Mouse (Mus musculus) forebrain, embryonic 14.5 days (tissue): Measurements from ENCODE around the gene Sdr9c7. TPM values are rescaled to one million over a fixed set of nuclear protein-coding genes. Genes with fewer than 3 reads are reported as not detected.

Experiments
- ATAC-seq: fragments of 200-750 bp; cut with Nextera tagmentation; 2 replicates; pipeline ENCODE4 v1.8.0; 2017; ENCODE audit warnings: mild to moderate bottlenecking, moderate library complexity
- DNase-seq: peaks from one replicate; pipeline ENCODE4 v3.0.0-alpha.2; 2015; ENCODE audit warnings: low spot score
- H3K27ac ChIP-seq: fragments of 300-500 bp; sonication (generic); 2 replicates; pipeline ENCODE4 v1.5.1; 2014; ENCODE audit warnings: low read depth, mild to moderate bottlenecking, control low read depth, low read length, moderate library complexity
- H3K27me3 ChIP-seq: fragments of 300-500 bp; sonication (generic); replicated peaks from 2 replicates; pipeline ENCODE4 v1.6.1; 2014; ENCODE audit warnings: low read length, control low read depth, mixed read lengths; ENCODE audit not compliant: control insufficient read depth, insufficient read depth
- H3K36me3 ChIP-seq: fragments of 300-500 bp; sonication (generic); 2 replicates; pipeline ENCODE4 v1.6.1; 2014; ENCODE audit warnings: low read length, control low read depth; ENCODE audit not compliant: control insufficient read depth, insufficient read depth
- H3K4me1 ChIP-seq: fragments of 300-500 bp; sonication (generic); 2 replicates; pipeline ENCODE4 v1.6.1; 2014; ENCODE audit warnings: antibody characterized with exemption, low read length, control low read depth; ENCODE audit not compliant: control insufficient read depth, insufficient read depth
- H3K4me2 ChIP-seq: fragments of 300-500 bp; sonication (generic); 2 replicates; pipeline ENCODE4 v1.6.1; 2014; ENCODE audit warnings: mild to moderate bottlenecking, control low read depth, low read length
- H3K4me3 ChIP-seq: fragments of 300-500 bp; sonication (generic); 2 replicates; pipeline ENCODE4 v1.5.1; 2014; ENCODE audit warnings: low read depth, low read length, control low read depth
- H3K9ac ChIP-seq: fragments of 300-500 bp; sonication (generic); 2 replicates; pipeline ENCODE4 v1.6.1; 2014; ENCODE audit warnings: mild to moderate bottlenecking, low read length, control low read depth, moderate library complexity
- H3K9me3 ChIP-seq: fragments of 300-500 bp; sonication (generic); replicated peaks from 2 replicates; pipeline ENCODE4 v1.6.1; 2016; ENCODE audit warnings: low read length, control low read depth, mixed read lengths; ENCODE audit not compliant: control insufficient read depth
- WGBS: fragments of 180-500 bp; shearing (Covaris S2); extraction: QIAGEN DNeasy Blood & Tissue Kit; methylation state at CpG from one replicate; pipeline ENCODE4 v1.1.7; 2014; 5-methylcytosine and 5-hydroxymethylcytosine counted together
- polyA plus RNA-seq: library from polyadenylated mRNA; unstranded; fragments of >200 nt; fragmentation: Nextera tagmentation; extraction: Ambion mirVana; gene quantifications from 2 replicates; pipeline ENCODE4 v1.2.1, GENCODE M21; 2014

Gene Sdr9c7
- polyA plus RNA-seq = not detected in 2 replicates

GRCm38 (mm10) chr10:127898218-127898617 lies at the start of gene Sdr9c7:
TSS of gene Sdr9c7 (plus strand) at chr10:127898518.
- Histone ChIP-seq H3K4me3 (no peak within 1 kb of the TSS), H3K36me3 (no peaks in the 10 kb centered on the region), H3K4me1 (no peaks in the 10 kb centered on the region), H3K9me3 (no peaks in the 10 kb centered on the region), H3K27me3 (no peaks in the 10 kb centered on the region), H3K9ac (no peak within 1 kb of the TSS), H3K4me2 (no peak within 1 kb of the TSS), H3K27ac (no peak within 1 kb of the TSS)
- WGBS = 94% methylated on average over 2 of the region's 2 CpGs
- ATAC-seq = no peak
- DNase-seq = no peak

- Histone ChIP-seq H3K36me3 (no peaks in the 10 kb centered on the region), H3K4me1 (no peaks in the 10 kb centered on the region), H3K27ac (no peak within 1 kb of the TSS), H3K4me3 (no peak within 1 kb of the TSS), H3K4me2 (no peak within 1 kb of the TSS), H3K9me3 (no peaks in the 10 kb centered on the region), H3K9ac (no peak within 1 kb of the TSS), H3K27me3 (no peaks in the 10 kb centered on the region)
- no peak for ATAC-seq
- DNase-seq = no peak
- WGBS = 84% methylated on average over 1 of the region's 1 CpGs
Observed at GRCm38 (mm10) chr10:127849628-127850027, 48.7 kb upstream of the Sdr9c7 start, which contains the start of gene Rdh19. TSS of gene Rdh19 (plus strand) at chr10:127849928.

GRCm38 (mm10) chr10:127856376-127856775 lies 41.9 kb upstream of the Sdr9c7 start:
- Histone ChIP-seq H3K4me2 (no peak overlapping the region), H3K27ac (no peak overlapping the region), H3K9me3 (no peaks in the 10 kb centered on the region), H3K9ac (no peak overlapping the region), H3K4me3 (no peak overlapping the region), H3K27me3 (no peaks in the 10 kb centered on the region), H3K4me1 (no peaks in the 10 kb centered on the region), H3K36me3 (no peaks in the 10 kb centered on the region)
- DNase-seq (no peak), ATAC-seq (no peak)

GRCm38 (mm10) chr10:127864931-127865330 lies 33.4 kb upstream of the Sdr9c7 start:
- Histone ChIP-seq H3K4me1 (no peaks in the 10 kb centered on the region), H3K27me3 (no peaks in the 10 kb centered on the region), H3K9ac (no peak overlapping the region), H3K27ac (no peak overlapping the region), H3K36me3 (no peaks in the 10 kb centered on the region), H3K4me2 (no peak overlapping the region), H3K4me3 (no peak overlapping the region), H3K9me3 (no peaks in the 10 kb centered on the region)
- ATAC-seq = no peak
- no peak for DNase-seq

GRCm38 (mm10) chr10:127866232-127866631 lies 32.1 kb upstream of the Sdr9c7 start, which contains the start of gene Rdh16f2:
TSS of gene Rdh16f2 (plus strand) at chr10:127866474.
- Histone ChIP-seq H3K27ac (no peak within 1 kb of the TSS), H3K4me2 (no peak within 1 kb of the TSS), H3K4me3 (no peak within 1 kb of the TSS), H3K9ac (no peak within 1 kb of the TSS), H3K36me3 (no peaks in the 10 kb centered on the region), H3K9me3 (no peaks in the 10 kb centered on the region), H3K27me3 (no peaks in the 10 kb centered on the region), H3K4me1 (no peaks in the 10 kb centered on the region)
- WGBS = 85% methylated on average over 3 of the region's 3 CpGs
- no peak for DNase-seq
- no peak for ATAC-seq

- H3K4me3 ChIP-seq = no peak overlapping the region
- 68% methylated on average over 4 of the region's 4 CpGs for WGBS
- no peak overlapping the region for H3K9ac ChIP-seq
- no peaks in the 10 kb centered on the region for H3K27me3 ChIP-seq
- no peaks in the 10 kb centered on the region for H3K4me1 ChIP-seq
- H3K27ac ChIP-seq = no peak overlapping the region
- DNase-seq (peak; percentile 5), ATAC-seq (no peak)
- no peak overlapping the region for H3K4me2 ChIP-seq
- H3K36me3 ChIP-seq = no peaks in the 10 kb centered on the region
- H3K9me3 ChIP-seq = no peaks in the 10 kb centered on the region
Observed at GRCm38 (mm10) chr10:127872484-127872883, 25.8 kb upstream of the Sdr9c7 start.

GRCm38 (mm10) chr10:127877681-127878080 lies 20.6 kb upstream of the Sdr9c7 start:
- no peaks in the 10 kb centered on the region for H3K27me3 ChIP-seq
- WGBS = 64% methylated on average over 2 of the region's 2 CpGs
- H3K9ac ChIP-seq = no peak overlapping the region
- H3K4me2 ChIP-seq = no peak overlapping the region
- H3K4me1 ChIP-seq = no peaks in the 10 kb centered on the region
- no peaks in the 10 kb centered on the region for H3K36me3 ChIP-seq
- H3K4me3 ChIP-seq = no peak overlapping the region
- DNase-seq = no peak
- no peak overlapping the region for H3K27ac ChIP-seq
- H3K9me3 ChIP-seq = no peaks in the 10 kb centered on the region
- no peak for ATAC-seq

GRCm38 (mm10) chr10:127878262-127879057 lies 19.9 kb upstream of the Sdr9c7 start:
- no peaks in the 10 kb centered on the region for H3K27me3 ChIP-seq
- 76% methylated on average over 3 of the region's 3 CpGs for WGBS
- ATAC-seq = no peak

GRCm38 (mm10) chr10:127879155-127879688 lies 19.1 kb upstream of the Sdr9c7 start:
- Histone ChIP-seq H3K27ac (no peak overlapping the region), H3K27me3 (no peaks in the 10 kb centered on the region), H3K4me2 (no peak overlapping the region), H3K9me3 (no peaks in the 10 kb centered on the region), H3K4me1 (no peaks in the 10 kb centered on the region), H3K4me3 (no peak overlapping the region), H3K9ac (no peak overlapping the region), H3K36me3 (no peaks in the 10 kb centered on the region)
- WGBS = 85% methylated on average over 3 of the region's 3 CpGs
- ATAC-seq (no peak), DNase-seq (no peak)

More at GRCm38 (mm10) chr10:127878262-127879057, 19.9 kb upstream of the Sdr9c7 start:
- DNase-seq = no peak
- Histone ChIP-seq H3K4me1 (no peaks in the 10 kb centered on the region), H3K36me3 (no peaks in the 10 kb centered on the region), H3K9ac (no peak overlapping the region), H3K4me3 (no peak overlapping the region), H3K27ac (no peak overlapping the region), H3K9me3 (no peaks in the 10 kb centered on the region), H3K4me2 (no peak overlapping the region)
